Mouse (Mus musculus) cerebellum, adult 2 months (tissue): ENCODE data around the gene Rasal1. TPM values are rescaled to one million over a fixed set of nuclear protein-coding genes. Genes with fewer than 3 reads are reported as not detected.

Experiments
- DNase-seq, 2 experiments: peaks; one replicate each; pipeline ENCODE4 v3.0.0; 2021
- H3K27ac ChIP-seq: fragments of 200-500 bp; 2 replicates; pipeline ENCODE4 v1.5.1; 2012; ENCODE audit warnings: low read length, control low read depth, inconsistent platforms; ENCODE audit not compliant: insufficient read depth
- H3K27me3 ChIP-seq: fragments of 200-500 bp; 2 replicates; pipeline ENCODE4 v1.6.1; 2012; ENCODE audit warnings: inconsistent platforms, mild to moderate bottlenecking, low read length, moderate library complexity; ENCODE audit not compliant: control insufficient read depth, insufficient read depth
- H3K4me1 ChIP-seq: fragments of 200-500 bp; 2 replicates; pipeline ENCODE4 v1.6.1; 2011; ENCODE audit warnings: low read length; ENCODE audit not compliant: control insufficient read depth, insufficient read depth
- H3K4me3 ChIP-seq: fragments of 200-500 bp; replicated peaks from 2 replicates; pipeline ENCODE3; 2011; ENCODE audit warnings: mild to moderate bottlenecking, low read depth, low read length, control low read depth; ENCODE audit not compliant: insufficient read depth
- CTCF ChIP-seq: fragments of 200-500 bp; IDR thresholded peaks from 2 replicates; pipeline ENCODE4 v1.5.1; 2011; ENCODE audit warnings: low read depth, mild to moderate bottlenecking, control low read depth, low read length, moderate library complexity, borderline replicate concordance; ENCODE audit not compliant: insufficient read depth
- POLR2A ChIP-seq: fragments of 200-500 bp; IDR thresholded peaks from 2 replicates; pipeline ENCODE4 v1.6.1; 2011; ENCODE audit warnings: low read length, control low read depth, borderline replicate concordance; ENCODE audit not compliant: insufficient read depth
- WGBS: fragments of 180-500 bp; shearing (Covaris S2); methylation state at CpG from one replicate; pipeline ENCODE4 v1.1.7; 2018; 5-methylcytosine and 5-hydroxymethylcytosine counted together
- polyA plus RNA-seq: library from polyadenylated mRNA; depleted of rRNA; stranded (reverse); fragments of >200 nt; gene quantifications from 2 replicates; pipeline ENCODE4 v1.2.3, GENCODE M21; 2012

The Rasal1 gene
- polyA plus RNA-seq, 1 experiment: 24.7 TPM

GRCm38 (mm10) chr5:120626399-120626798 is 22.2 kb upstream of the Rasal1 start:
- Histone ChIP-seq H3K4me3 (no peak overlapping the region), H3K27ac (no peak overlapping the region), H3K4me1 (peaks cover 12% of the 10 kb centered on the region), H3K27me3 (no peaks in the 10 kb centered on the region)
- WGBS: 78% methylated on average over 19 of the region's 19 CpGs
- TF ChIP-seq POLR2A (no peak), CTCF (no peak)
- DNase-seq: no peak

- no peak for TF ChIP-seq CTCF
- no peak for TF ChIP-seq POLR2A
- Histone ChIP-seq H3K4me1 (peaks cover 12% of the 10 kb centered on the region), H3K4me3 (no peak overlapping the region), H3K27ac (no peak overlapping the region), H3K27me3 (no peaks in the 10 kb centered on the region)
- no peak for DNase-seq
- whole genome bisulfite sequencing: 62% methylated on average over 15 of the region's 15 CpGs
Measured at GRCm38 (mm10) chr5:120627515-120628300, 20.9 kb upstream of the Rasal1 start.

- no peak for TF ChIP-seq POLR2A
- no peak for TF ChIP-seq CTCF
- Histone ChIP-seq H3K4me1 (peaks cover 12% of the 10 kb centered on the region), H3K27ac (no peak overlapping the region), H3K27me3 (no peaks in the 10 kb centered on the region), H3K4me3 (no peak overlapping the region)
- 52% methylated on average over 7 of the region's 7 CpGs for WGBS
- DNase-seq: no peak
Measured at GRCm38 (mm10) chr5:120628624-120629023, 20.0 kb upstream of the Rasal1 start.

- H3K4me1 ChIP-seq: peaks cover 6% of the 10 kb centered on the region
- H3K4me3 ChIP-seq: no peak overlapping the region
- DNase-seq: no peak
- TF ChIP-seq POLR2A (no peak), CTCF (no peak)
- WGBS: 29% methylated on average over 29 of the region's 29 CpGs
- no peak overlapping the region for H3K27ac ChIP-seq
- no peaks in the 10 kb centered on the region for H3K27me3 ChIP-seq
Measured at GRCm38 (mm10) chr5:120631128-120631527, 17.5 kb upstream of the Rasal1 start.

GRCm38 (mm10) chr5:120631892-120632291 is 16.7 kb upstream of the Rasal1 start:
- 93% methylated on average over 5 of the region's 5 CpGs for WGBS
- H3K4me1 ChIP-seq: peaks cover 6% of the 10 kb centered on the region
- no peak overlapping the region for H3K27ac ChIP-seq
- no peaks in the 10 kb centered on the region for H3K27me3 ChIP-seq
- H3K4me3 ChIP-seq: no peak overlapping the region
- no peak for DNase-seq
- TF ChIP-seq CTCF: no peak
- TF ChIP-seq POLR2A: no peak

- 50% methylated on average over 9 of the region's 9 CpGs for WGBS
- no peak within 1 kb of the TSS for H3K4me3 ChIP-seq
- H3K4me1 ChIP-seq: no peaks in the 10 kb centered on the region
- TF ChIP-seq CTCF (no peak), POLR2A (no peak)
- H3K27me3 ChIP-seq: no peaks in the 10 kb centered on the region
- H3K27ac ChIP-seq: no peak within 1 kb of the TSS
- no peak for DNase-seq
Measured at GRCm38 (mm10) chr5:120634131-120634530, 14.5 kb upstream of the Rasal1 start, which contains the start of gene Cfap73. Gene Cfap73 (minus strand): TSS chr5:120634235.

GRCm38 (mm10) chr5:120634860-120635259 is 13.8 kb upstream of the Rasal1 start:
- TF ChIP-seq CTCF (no peak), POLR2A (no peak)
- no peak overlapping the region for H3K27ac ChIP-seq
- H3K4me3 ChIP-seq: no peak overlapping the region
- no peaks in the 10 kb centered on the region for H3K27me3 ChIP-seq
- H3K4me1 ChIP-seq: no peaks in the 10 kb centered on the region
- WGBS: 54% methylated on average over 5 of the region's 5 CpGs
- no peak for DNase-seq

GRCm38 (mm10) chr5:120635633-120636032 is 13.0 kb upstream of the Rasal1 start:
- 93% methylated on average over 5 of the region's 5 CpGs for WGBS
- DNase-seq: no peak
- H3K4me1 ChIP-seq: no peaks in the 10 kb centered on the region

More at GRCm38 (mm10) chr5:120635633-120636032, 13.0 kb upstream of the Rasal1 start:
- TF ChIP-seq CTCF (no peak), POLR2A (no peak)
- no peak overlapping the region for H3K27ac ChIP-seq
- no peaks in the 10 kb centered on the region for H3K27me3 ChIP-seq
- no peak overlapping the region for H3K4me3 ChIP-seq
